Mouse (Mus musculus): Measurements from ENCODE around the gene Nlk.

- TF ChIP-seq CTCF (IDR thresholded peaks at IDR 0.05; ENCODE audit: borderline replicate concordance, control insufficient read depth, extremely low read depth, insufficient read depth, low read length, poor library complexity) = no peak
- TF ChIP-seq POLR2A (IDR thresholded peaks at IDR 0.05; ENCODE audit: control insufficient read depth, extremely low read depth, insufficient read depth, low read length, poor library complexity) = no peak
Measured at GRCm38 (mm10) chr11:78557241-78557640, 139.9 kb downstream of the Nlk start.

Measured in thymus, adult 2 months (tissue).